In genomic region chr6:84376666-84377065, GRCm38 (mm10) we compare ENCODE assay signal across 22 mouse cellular contexts.
A peak's percentile ranks its signal among the peaks of the same experiment; 100 is the strongest.
DNase-seq lines count a peak whose midpoint lies in the region; TF ChIP-seq lines count a peak whose summit lies in the region.
"Had no signal": no experiment of that assay in that cellular context is flagged by ENCODE, and none has a peak within 500 bp of the region (broad histone marks: within the 10 kb centered on the region; RNA-seq: fewer than 3 reads in every experiment).

No protein-coding gene starts in this region.

- intact Hi-C loops in gastrocnemius, adult 2 months (cut with DNase I): no loop called here

- TF ChIP-seq CTCF in gastrocnemius, adult 2 months (IDR thresholded peaks at IDR 0.05): no peak

- H3K4me3 ChIP-seq in gastrocnemius, adult 2 months: no peak overlapping the region
- H3K4me3 ChIP-seq: embryonic facial prominence, embryonic 13.5 days; forebrain, embryonic 10.5 days; limb, embryonic 10.5 days; limb, embryonic 15.5 days; liver, embryonic 13.5 days; megakaryocyte, embryonic 14.5 days; midbrain, embryonic 12.5 days; myocyte; neural tube, embryonic 12.5 days had no signal

- no peak overlapping the region for H3K27ac ChIP-seq in gastrocnemius, adult 2 months
- H3K27ac ChIP-seq: embryonic facial prominence, embryonic 13.5 days; forebrain, embryonic 10.5 days; kidney, postnatal 0 days; limb, embryonic 10.5 days; limb, embryonic 15.5 days; liver, embryonic 13.5 days; midbrain, embryonic 12.5 days; neural tube, embryonic 12.5 days had no signal

- peak; percentile 2 for DNase-seq in cerebellum, adult 11 months
- DNase-seq in cerebellum, adult 9-10 months: no peak
- DNase-seq in gastrocnemius, adult 2 months: peak; percentile 56
- no peak for DNase-seq in gastrocnemius, adult 18-20 months (ENCODE audit: low spot score)
- peak; percentile 74 for DNase-seq in testis, postnatal 10 days (ENCODE audit: low spot score)
- no peak for DNase-seq in testis, postnatal 14 days (ENCODE audit: low spot score)
- DNase-seq in thymus, postnatal 0 days (ENCODE audit: low spot score): no peak
- DNase-seq: gastrocnemius, postnatal 10 days; kidney, adult 8-10 months; kidney, postnatal 4 days; liver, embryonic 13.5 days; lung, postnatal 4 days; thymus, postnatal 25 days had no signal

Comparison
In these comparisons a context has a peak if more than half of its experiments do, and no peak if none do; other contexts are left out.
1. DNase-seq: peak in cerebellum, adult 11 months (single experiment), gastrocnemius, adult 2 months (single experiment) and testis, postnatal 10 days (single experiment); none in cerebellum, adult 9-10 months (single experiment), gastrocnemius, adult 18-20 months (single experiment), testis, postnatal 14 days (single experiment) and thymus, postnatal 0 days (single experiment).